Mouse (Mus musculus): ENCODE measurements around the gene Smad3. TPM values are rescaled to one million over a fixed set of nuclear protein-coding genes. Genes with fewer than 3 reads are reported as not detected.

The Smad3 gene
- total and polyA plus RNA-seq, 2 experiments from 2014 or later = 7.5 to 34.0 TPM

DNA sequence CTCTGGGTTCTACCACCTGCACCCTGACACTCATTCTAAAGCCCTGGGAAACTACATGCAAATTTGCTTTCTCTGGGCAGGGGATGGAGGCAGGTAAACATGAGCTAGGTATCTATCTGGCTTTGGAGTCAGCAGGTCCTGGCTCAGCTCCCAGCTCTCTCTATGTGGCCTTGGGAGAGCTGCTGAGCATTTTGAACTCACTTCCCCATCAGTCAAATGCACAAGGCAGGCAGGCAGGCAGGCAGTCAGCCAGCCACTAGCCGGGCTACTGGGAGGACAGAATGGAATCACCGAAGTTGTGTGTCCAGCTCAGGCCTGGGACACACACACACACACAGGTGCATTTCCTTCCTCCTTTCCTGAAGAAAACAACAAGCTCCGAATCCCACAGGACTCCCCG lies 58.6 kb downstream of the Smad3 start:
- no peak overlapping the region for H3K4me3 ChIP-seq (ENCODE audit: low read length)
- no peak overlapping the region for H3K4me2 ChIP-seq (ENCODE audit: low read depth, low read length)
- no peaks in the 10 kb centered on the region for H3K36me3 ChIP-seq (ENCODE audit: insufficient read depth, low read length)
- WGBS = 57% methylated on average over 4 of the region's 4 CpGs
- H3K27ac ChIP-seq = no peak overlapping the region
- no peak overlapping the region for H3K9ac ChIP-seq (replicated peaks; ENCODE audit: low read length)
- ATAC-seq (no peak), DNase-seq (ENCODE audit: low spot score) (no peak)
- no peak for TF ChIP-seq CTCF (IDR thresholded peaks at IDR 0.05; ENCODE audit: low read depth)
- H3K4me1 ChIP-seq (ENCODE audit: insufficient read depth, low read length) = peaks cover 17% of the 10 kb centered on the region
- H3K27me3 ChIP-seq (ENCODE audit: insufficient read depth, low read length) = no peaks in the 10 kb centered on the region
- no peaks in the 10 kb centered on the region for H3K9me3 ChIP-seq (ENCODE audit: low read length)

DNA sequence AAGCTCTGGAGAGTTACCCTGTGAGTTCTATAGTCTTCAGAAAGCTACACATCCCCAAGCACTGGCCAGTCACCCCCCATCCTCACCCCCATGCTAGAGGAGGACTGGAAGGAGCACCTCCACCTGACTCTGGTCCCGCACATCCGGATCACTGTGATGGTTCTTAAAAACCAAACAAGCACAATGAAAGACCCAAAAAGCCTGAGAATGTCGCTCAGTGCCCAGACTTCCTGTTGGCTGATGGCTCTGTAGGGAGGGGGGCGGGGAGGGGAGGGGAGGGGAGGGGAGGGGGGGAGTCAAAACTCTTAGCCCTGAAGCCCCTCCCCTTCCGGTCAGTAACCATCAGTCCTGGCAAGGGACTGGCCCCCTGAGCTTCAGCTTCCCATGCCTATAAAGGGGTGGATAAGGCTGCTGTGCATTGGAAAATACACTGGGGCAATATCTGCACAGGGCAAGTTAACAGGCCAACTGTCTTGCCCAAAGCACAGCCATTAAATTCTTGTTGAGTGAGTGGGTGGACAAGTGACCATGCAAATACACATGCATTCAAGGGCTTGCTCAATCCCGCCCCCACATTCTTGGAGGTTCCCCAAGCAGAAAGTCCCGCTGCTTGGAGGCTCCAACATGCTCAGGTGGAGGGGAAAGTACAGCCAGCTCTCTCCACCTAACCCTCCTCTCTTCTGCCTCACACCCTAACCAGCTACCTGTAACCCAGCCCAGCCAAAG lies 59.3 kb downstream of the Smad3 start:
- ATAC-seq = no peak
- Histone ChIP-seq H3K4me1 (ENCODE audit: insufficient read depth, low read length) (peaks cover 17% of the 10 kb centered on the region), H3K4me3 (ENCODE audit: low read length) (no peak overlapping the region), H3K9me3 (ENCODE audit: low read length) (no peaks in the 10 kb centered on the region), H3K9ac (replicated peaks; ENCODE audit: low read length) (no peak overlapping the region), H3K36me3 (ENCODE audit: insufficient read depth, low read length) (no peaks in the 10 kb centered on the region), H3K27ac (no peak overlapping the region), H3K4me2 (ENCODE audit: low read depth, low read length) (no peak overlapping the region), H3K27me3 (ENCODE audit: insufficient read depth, low read length) (no peaks in the 10 kb centered on the region)
- no peak for DNase-seq (ENCODE audit: low spot score)
- 62% methylated on average over 6 of the region's 7 CpGs for WGBS
- TF ChIP-seq CTCF (IDR thresholded peaks at IDR 0.05; ENCODE audit: low read depth) = no peak

DNA sequence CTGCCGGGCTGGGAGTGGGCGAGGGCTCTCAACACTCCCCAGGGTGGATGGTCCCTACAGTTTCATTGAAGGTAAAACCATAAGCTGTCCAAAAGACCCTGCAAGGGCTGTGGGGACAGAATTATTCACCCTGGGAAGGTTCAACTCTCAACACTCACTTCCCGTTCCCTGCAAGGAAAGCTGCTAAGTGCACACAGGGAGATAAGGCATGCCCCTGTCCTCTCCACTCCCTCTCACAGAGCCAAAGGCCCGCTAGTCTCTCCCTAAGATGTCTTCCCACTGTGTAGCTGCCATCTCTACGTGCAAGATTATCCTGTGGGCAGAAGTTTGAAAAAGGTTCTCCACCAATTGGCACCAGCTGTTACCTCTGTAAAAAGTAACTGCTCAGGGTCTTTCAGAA lies 60.2 kb downstream of the Smad3 start:
- Histone ChIP-seq H3K27ac (no peak overlapping the region), H3K4me1 (ENCODE audit: insufficient read depth, low read length) (peaks cover 17% of the 10 kb centered on the region), H3K4me2 (ENCODE audit: low read depth, low read length) (no peak overlapping the region), H3K36me3 (ENCODE audit: insufficient read depth, low read length) (no peaks in the 10 kb centered on the region), H3K4me3 (ENCODE audit: low read length) (no peak overlapping the region), H3K9ac (replicated peaks; ENCODE audit: low read length) (no peak overlapping the region), H3K27me3 (ENCODE audit: insufficient read depth, low read length) (no peaks in the 10 kb centered on the region), H3K9me3 (ENCODE audit: low read length) (no peaks in the 10 kb centered on the region)
- ATAC-seq (no peak), DNase-seq (ENCODE audit: low spot score) (no peak)
- TF ChIP-seq CTCF (IDR thresholded peaks at IDR 0.05; ENCODE audit: low read depth) = no peak
- 36% methylated on average over 5 of the region's 5 CpGs for WGBS

DNA sequence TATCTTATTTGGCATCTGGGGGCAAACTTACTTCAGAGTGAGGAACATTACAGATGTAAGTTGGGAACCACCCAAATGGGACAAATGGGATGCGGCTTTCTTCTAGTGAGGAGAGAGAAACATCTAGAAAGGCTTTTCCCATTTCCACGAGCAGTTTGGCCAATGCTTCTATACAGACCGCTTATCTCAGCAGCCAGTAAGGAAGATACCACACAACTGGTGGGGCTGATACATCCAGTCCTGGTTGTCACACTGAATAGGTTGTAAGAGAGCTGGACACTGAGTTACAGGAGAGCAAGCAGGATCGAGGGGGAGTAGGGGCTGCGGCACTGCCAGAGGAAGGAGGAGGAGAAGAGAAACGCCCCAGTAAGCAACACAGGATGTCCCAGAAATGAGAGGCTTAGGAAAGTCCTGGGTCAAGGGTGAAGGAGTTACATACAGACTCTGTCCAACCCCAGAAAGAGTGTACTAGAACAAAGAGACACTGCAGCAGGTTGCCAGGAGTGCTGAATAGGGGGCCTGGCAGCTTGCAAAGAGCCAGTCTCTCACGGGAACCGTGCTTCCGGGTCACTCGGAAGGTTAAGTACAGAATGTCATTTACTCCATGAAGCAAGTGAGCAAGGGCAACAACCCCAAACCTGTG lies 61.2 kb downstream of the Smad3 start:
- H3K4me1 ChIP-seq (ENCODE audit: insufficient read depth, low read length) = peaks cover 11% of the 10 kb centered on the region
- DNase-seq (ENCODE audit: low spot score) = peak; percentile 30
- no peaks in the 10 kb centered on the region for H3K36me3 ChIP-seq (ENCODE audit: insufficient read depth, low read length)
- H3K4me2 ChIP-seq (ENCODE audit: low read depth, low read length) = no peak overlapping the region
- no peak overlapping the region for H3K27ac ChIP-seq
- no peak for TF ChIP-seq CTCF (IDR thresholded peaks at IDR 0.05; ENCODE audit: low read depth)
- H3K9me3 ChIP-seq (ENCODE audit: low read length) = no peaks in the 10 kb centered on the region
- WGBS = 29% methylated on average over 10 of the region's 10 CpGs
- H3K4me3 ChIP-seq (ENCODE audit: low read length) = no peak overlapping the region
- ATAC-seq = no peak; the same call in 1 of the 2 replicates
- H3K9ac ChIP-seq (replicated peaks; ENCODE audit: low read length) = no peak overlapping the region
- no peaks in the 10 kb centered on the region for H3K27me3 ChIP-seq (ENCODE audit: insufficient read depth, low read length)

DNA sequence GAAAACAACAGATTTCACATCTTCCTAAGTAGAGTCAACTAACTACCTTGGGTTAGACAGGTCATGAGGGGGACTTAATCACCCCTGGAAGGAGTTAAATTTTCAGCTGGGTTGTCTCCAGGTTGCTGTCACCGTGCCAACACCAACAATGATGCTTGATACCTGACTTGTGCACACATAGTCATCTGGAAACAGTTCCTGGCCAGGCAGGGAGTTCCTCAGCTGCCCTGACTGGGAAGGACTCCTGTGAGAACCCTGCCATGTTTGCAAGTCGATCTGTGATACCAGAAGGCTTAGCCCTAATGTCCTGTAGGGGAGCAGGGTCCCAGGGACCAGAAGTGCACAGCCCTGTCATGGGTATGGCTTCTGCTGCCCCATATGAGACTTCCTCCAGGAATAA lies 65.8 kb downstream of the Smad3 start:
- TF ChIP-seq CTCF (IDR thresholded peaks at IDR 0.05; ENCODE audit: low read depth) = no peak
- no peak overlapping the region for H3K27ac ChIP-seq
- H3K4me1 ChIP-seq (ENCODE audit: insufficient read depth, low read length) = peaks cover 4% of the 10 kb centered on the region; the same call in 1 of the 2 replicates
- H3K9me3 ChIP-seq (ENCODE audit: low read length) = no peaks in the 10 kb centered on the region
- WGBS = 77% methylated on average over 2 of the region's 2 CpGs
- H3K27me3 ChIP-seq (ENCODE audit: insufficient read depth, low read length) = no peaks in the 10 kb centered on the region
- no peaks in the 10 kb centered on the region for H3K36me3 ChIP-seq (ENCODE audit: insufficient read depth, low read length)
- no peak overlapping the region for H3K4me2 ChIP-seq (ENCODE audit: low read depth, low read length)
- DNase-seq (ENCODE audit: low spot score) = no peak
- no peak overlapping the region for H3K4me3 ChIP-seq (ENCODE audit: low read length)
- ATAC-seq = no peak
- H3K9ac ChIP-seq (replicated peaks; ENCODE audit: low read length) = no peak overlapping the region

DNA sequence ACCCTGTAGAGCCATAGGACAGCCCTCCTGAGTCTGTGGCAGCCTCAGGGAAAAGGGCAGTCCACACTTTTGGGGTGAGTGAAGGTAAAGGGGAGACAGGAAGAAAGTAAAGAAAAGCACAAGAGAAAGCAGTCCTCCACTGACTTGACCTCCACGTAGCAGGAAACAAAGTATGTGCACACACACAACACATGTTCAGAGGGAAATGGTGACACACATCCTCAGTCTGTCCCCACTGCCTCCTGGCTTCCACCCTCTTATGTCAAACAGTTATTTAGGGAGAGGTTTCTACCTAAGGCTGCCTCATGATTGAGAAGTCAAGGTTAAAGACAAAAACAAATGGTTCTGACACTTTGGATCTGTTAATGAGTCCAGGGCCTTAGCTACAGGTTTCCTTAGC lies 67.3 kb downstream of the Smad3 start:
- H3K27me3 ChIP-seq (ENCODE audit: insufficient read depth, low read length) = no peaks in the 10 kb centered on the region
- TF ChIP-seq CTCF (IDR thresholded peaks at IDR 0.05; ENCODE audit: low read depth) = no peak
- WGBS = 90% methylated on average over 1 of the region's 1 CpGs
- no peak overlapping the region for H3K4me3 ChIP-seq (ENCODE audit: low read length)
- DNase-seq (ENCODE audit: low spot score) (no peak), ATAC-seq (no peak)
- no peak overlapping the region for H3K27ac ChIP-seq
- no peak overlapping the region for H3K4me2 ChIP-seq (ENCODE audit: low read depth, low read length)
- H3K9me3 ChIP-seq (ENCODE audit: low read length) = no peaks in the 10 kb centered on the region
- H3K36me3 ChIP-seq (ENCODE audit: insufficient read depth, low read length) = no peaks in the 10 kb centered on the region
- no peak overlapping the region for H3K9ac ChIP-seq (replicated peaks; ENCODE audit: low read length)
- no peaks in the 10 kb centered on the region for H3K4me1 ChIP-seq (ENCODE audit: insufficient read depth, low read length)
